Mouse (Mus musculus) neural tube, embryonic 12.5 days (tissue): ENCODE data around the gene Tmco5b. TPM values are rescaled to one million over a fixed set of nuclear protein-coding genes. Genes with fewer than 3 reads are reported as not detected.

ENCODE experiments used
- polyA plus RNA-seq: library from polyadenylated mRNA; unstranded; fragments of >200 nt; fragmentation: Nextera tagmentation; extraction: Ambion mirVana; gene quantifications from 2 replicates; pipeline ENCODE4 v1.2.1, GENCODE M21; 2016

The Tmco5b gene
- polyA plus RNA-seq, 1 experiment from 2014 or later = not detected

Other genes with a start within 250 kb of the Tmco5b start
- 0.95 and 1.4 TPM in 2 replicates for gene Ryr3, start 68.6 kb upstream of the Tmco5b start, polyA plus RNA-seq
- gene Fmn1, start 42.0 kb downstream of the Tmco5b start, polyA plus RNA-seq = 2.6 and 3.1 TPM in 2 replicates